Mouse (Mus musculus) lung, postnatal 0 days (tissue): ENCODE measurements around the gene H2al1b.
"Not testable (repeated sequence)": the region's sequence is repeated elsewhere in the genome, so short reads cannot be mapped to it uniquely, and the experiment has no call there.

Experiments
- CTCF ChIP-seq: IDR thresholded peaks from 2 replicates; pipeline ENCODE4 v1.5.1; 2016; ENCODE audit warnings: antibody characterized with exemption, mild to moderate bottlenecking
- EP300 ChIP-seq: IDR thresholded peaks from 2 replicates; pipeline ENCODE4 v1.6.1; 2016; ENCODE audit warnings: antibody characterized with exemption, mild to moderate bottlenecking, control low read depth

DNA sequence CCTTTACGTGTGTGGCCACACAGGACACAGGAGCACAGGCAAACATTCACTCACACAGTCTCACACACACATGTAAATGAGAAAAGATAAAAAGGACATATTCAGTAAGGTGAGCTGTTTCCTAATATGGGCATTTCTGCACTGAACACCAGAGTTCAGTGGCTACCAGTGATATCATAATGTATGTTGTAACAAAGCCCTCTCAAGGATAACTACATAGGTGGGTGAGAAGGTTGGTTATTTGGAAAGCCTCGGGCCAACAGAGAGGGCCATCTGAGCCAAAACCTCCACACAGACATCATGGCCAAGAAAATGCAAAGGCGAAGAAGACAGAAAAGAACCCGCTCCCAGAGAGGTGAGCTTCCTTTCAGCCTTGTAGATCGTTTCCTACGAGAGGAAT lies 3.1 kb downstream of the H2al1b start, which contains the start of gene H2al1c:
- TF ChIP-seq EP300, CTCF: not testable (repeated sequence)
